Mouse (Mus musculus): ENCODE measurements around the gene Slc47a2.
"Not testable (repeated sequence)": the region's sequence is repeated elsewhere in the genome, so short reads cannot be mapped to it uniquely, and the experiment has no call there.

Slc47a2 gene

GRCm38 (mm10) chr11:61320904-61321687, 21.6 kb downstream of the Slc47a2 start:
- no peak for TF ChIP-seq POU5F1 (IDR thresholded peaks at IDR 0.05; ENCODE audit: borderline replicate concordance, low read length)
- no peak for TF ChIP-seq CTCF (conservative IDR thresholded peaks at IDR 0.05; ENCODE audit: low read length)
- TF ChIP-seq NANOG (IDR thresholded peaks at IDR 0.05; ENCODE audit: borderline replicate concordance, low read length), result no peak
- no peaks in the 10 kb centered on the region for H3K36me3 ChIP-seq (ENCODE audit: insufficient read depth, low read length)
- no peaks in the 10 kb centered on the region for H3K4me1 ChIP-seq (replicated peaks; ENCODE audit: low read depth, low read length)
- H3K4me3 ChIP-seq (replicated peaks; ENCODE audit: low read length), result no peak overlapping the region
- H3K27me3 ChIP-seq (ENCODE audit: insufficient read depth, low read length), result no peaks in the 10 kb centered on the region
- H3K9me3 ChIP-seq (ENCODE audit: low read length), result no peaks in the 10 kb centered on the region

DNA sequence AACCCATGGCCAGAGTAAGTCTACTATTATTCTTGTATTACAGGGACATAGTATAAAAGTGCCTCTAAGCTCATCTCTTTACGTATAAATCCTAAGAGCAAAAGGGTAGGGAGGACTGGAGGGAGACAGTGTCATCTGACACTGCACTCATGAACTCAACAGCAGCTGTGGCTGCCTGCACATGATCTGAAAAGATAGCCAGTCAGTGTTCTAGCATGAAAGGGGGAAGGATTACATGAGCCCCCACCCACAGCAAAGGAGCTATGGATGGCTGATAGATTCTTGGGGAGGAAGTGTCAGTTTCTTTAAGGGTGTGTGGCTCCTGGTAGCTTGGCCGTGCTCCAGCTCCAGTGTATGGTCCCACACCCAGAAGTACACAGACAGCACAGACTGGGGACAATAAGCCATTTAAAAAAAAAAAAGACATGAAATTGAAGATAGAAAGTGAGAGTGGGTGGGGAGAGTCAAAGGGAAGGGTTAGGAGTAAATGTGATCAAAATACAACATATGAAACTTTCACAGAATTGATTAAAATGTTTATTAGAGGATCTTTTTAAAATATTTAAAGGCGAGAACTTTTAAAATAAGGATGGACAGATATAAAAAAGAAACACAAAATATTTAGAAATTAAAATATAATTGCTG, 22.6 kb downstream of the Slc47a2 start:
- no peaks in the 10 kb centered on the region for H3K9me3 ChIP-seq (ENCODE audit: low read length)
- H3K4me1 ChIP-seq (replicated peaks; ENCODE audit: low read depth, low read length), result no peaks in the 10 kb centered on the region
- no peaks in the 10 kb centered on the region for H3K27me3 ChIP-seq (ENCODE audit: insufficient read depth, low read length)
- H3K36me3 ChIP-seq (ENCODE audit: insufficient read depth, low read length), result no peaks in the 10 kb centered on the region
- no peak for TF ChIP-seq CTCF (conservative IDR thresholded peaks at IDR 0.05; ENCODE audit: low read length)
- TF ChIP-seq POU5F1 (IDR thresholded peaks at IDR 0.05; ENCODE audit: borderline replicate concordance, low read length), result no peak
- TF ChIP-seq NANOG (IDR thresholded peaks at IDR 0.05; ENCODE audit: borderline replicate concordance, low read length), result no peak
- H3K4me3 ChIP-seq (replicated peaks; ENCODE audit: low read length), result no peak overlapping the region

GRCm38 (mm10) chr11:61319233-61319922, 23.3 kb downstream of the Slc47a2 start:
- Histone ChIP-seq H3K36me3 (ENCODE audit: insufficient read depth, low read length) (no peaks in the 10 kb centered on the region), H3K4me3 (replicated peaks; ENCODE audit: low read length) (no peak overlapping the region), H3K27me3 (ENCODE audit: insufficient read depth, low read length) (no peaks in the 10 kb centered on the region), H3K9me3 (ENCODE audit: low read length) (no peaks in the 10 kb centered on the region), H3K4me1 (replicated peaks; ENCODE audit: low read depth, low read length) (no peaks in the 10 kb centered on the region)
- no peak for TF ChIP-seq NANOG (IDR thresholded peaks at IDR 0.05; ENCODE audit: borderline replicate concordance, low read length)
- TF ChIP-seq POU5F1 (IDR thresholded peaks at IDR 0.05; ENCODE audit: borderline replicate concordance, low read length), result no peak
- no peak for TF ChIP-seq CTCF (conservative IDR thresholded peaks at IDR 0.05; ENCODE audit: low read length)

GRCm38 (mm10) chr11:61316864-61317263, 25.8 kb downstream of the Slc47a2 start:
- no peak for TF ChIP-seq NANOG (IDR thresholded peaks at IDR 0.05; ENCODE audit: borderline replicate concordance, low read length)
- TF ChIP-seq POU5F1 (IDR thresholded peaks at IDR 0.05; ENCODE audit: borderline replicate concordance, low read length), result no peak
- TF ChIP-seq CTCF (conservative IDR thresholded peaks at IDR 0.05; ENCODE audit: low read length), result no peak
- H3K4me1 ChIP-seq (replicated peaks; ENCODE audit: low read depth, low read length), result peaks cover 2% of the 10 kb centered on the region

GRCm38 (mm10) chr11:61310321-61310720, 32.3 kb downstream of the Slc47a2 start:
- 0 out of 2 replicates have a peak, but pooled peaks cover 3% of the 10 kb centered on the region for H3K36me3 ChIP-seq (ENCODE audit: insufficient read depth, low read length)
- TF ChIP-seq NANOG (IDR thresholded peaks at IDR 0.05; ENCODE audit: borderline replicate concordance, low read length) (no peak), CTCF (conservative IDR thresholded peaks at IDR 0.05; ENCODE audit: low read length) (no peak), POU5F1 (IDR thresholded peaks at IDR 0.05; ENCODE audit: borderline replicate concordance, low read length) (no peak)
- H3K4me3 ChIP-seq (replicated peaks; ENCODE audit: low read length), result no peak overlapping the region
- H3K4me1 ChIP-seq (replicated peaks; ENCODE audit: low read depth, low read length), result peaks cover 44% of the 10 kb centered on the region
- no peaks in the 10 kb centered on the region for H3K27me3 ChIP-seq (ENCODE audit: insufficient read depth, low read length)
- peaks cover 6% of the 10 kb centered on the region for H3K9me3 ChIP-seq (ENCODE audit: low read length)

More at GRCm38 (mm10) chr11:61316864-61317263, 25.8 kb downstream of the Slc47a2 start:
- Histone ChIP-seq H3K27me3 (ENCODE audit: insufficient read depth, low read length) (no peaks in the 10 kb centered on the region), H3K9me3 (ENCODE audit: low read length) (no peaks in the 10 kb centered on the region), H3K36me3 (ENCODE audit: insufficient read depth, low read length) (no peaks in the 10 kb centered on the region), H3K4me3 (replicated peaks; ENCODE audit: low read length) (no peak overlapping the region)

DNA sequence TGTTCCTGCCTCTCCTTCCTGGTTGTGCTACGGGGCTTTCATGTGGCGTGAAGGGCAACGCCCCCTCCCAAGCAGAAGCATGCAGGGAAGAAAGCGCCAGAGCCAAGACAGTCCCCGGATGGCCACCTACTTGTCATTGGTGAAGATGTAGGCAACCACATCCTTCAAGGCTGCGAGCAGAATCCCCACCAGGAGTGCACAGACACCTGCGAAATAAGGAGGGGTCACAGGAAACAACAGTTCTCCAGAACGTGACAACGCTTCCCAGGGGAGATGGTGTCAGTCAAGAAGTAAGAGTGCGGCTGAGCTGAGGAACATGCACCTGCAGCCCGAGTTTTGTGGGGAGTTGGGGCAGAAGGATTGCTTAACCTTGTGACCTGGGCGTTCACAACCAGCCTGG, 32.8 kb downstream of the Slc47a2 start:
- H3K4me1 ChIP-seq (replicated peaks; ENCODE audit: low read depth, low read length), result peaks cover 44% of the 10 kb centered on the region
- no peaks in the 10 kb centered on the region for H3K27me3 ChIP-seq (ENCODE audit: insufficient read depth, low read length)
- peaks cover 11% of the 10 kb centered on the region for H3K9me3 ChIP-seq (ENCODE audit: low read length)
- H3K36me3 ChIP-seq (ENCODE audit: insufficient read depth, low read length), result 0 out of 2 replicates have a peak, but pooled peaks cover 3% of the 10 kb centered on the region
- no peak for TF ChIP-seq NANOG (IDR thresholded peaks at IDR 0.05; ENCODE audit: borderline replicate concordance, low read length)
- TF ChIP-seq POU5F1 (IDR thresholded peaks at IDR 0.05; ENCODE audit: borderline replicate concordance, low read length), result no peak
- no peak for TF ChIP-seq CTCF (conservative IDR thresholded peaks at IDR 0.05; ENCODE audit: low read length)
- no peak overlapping the region for H3K4me3 ChIP-seq (replicated peaks; ENCODE audit: low read length)

DNA sequence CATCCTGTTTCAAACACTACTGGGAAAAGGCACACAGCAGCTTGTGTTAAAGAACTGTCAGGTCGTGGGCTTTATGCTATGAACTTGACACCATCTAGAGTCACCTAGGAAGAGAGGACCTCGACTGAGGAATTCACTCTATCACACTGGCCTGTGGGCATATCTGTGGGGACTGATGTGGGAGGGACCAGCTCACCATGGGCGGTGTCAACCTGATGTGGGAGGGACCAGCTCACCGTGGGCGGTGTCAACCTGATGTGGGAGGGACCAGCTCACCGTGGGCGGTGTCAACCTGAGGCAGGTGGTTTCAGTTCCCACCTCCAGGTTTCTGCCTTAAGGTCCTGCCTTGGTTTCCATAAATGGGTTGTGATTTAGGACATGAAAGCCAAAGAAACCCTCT, 34.9 kb downstream of the Slc47a2 start:
- no peaks in the 10 kb centered on the region for H3K27me3 ChIP-seq (ENCODE audit: insufficient read depth, low read length)
- H3K4me3 ChIP-seq (replicated peaks; ENCODE audit: low read length), result peak overlapping the region; percentile 37
- no peak for TF ChIP-seq NANOG (IDR thresholded peaks at IDR 0.05; ENCODE audit: borderline replicate concordance, low read length)
- TF ChIP-seq POU5F1 (IDR thresholded peaks at IDR 0.05; ENCODE audit: borderline replicate concordance, low read length), result no peak
- TF ChIP-seq CTCF (conservative IDR thresholded peaks at IDR 0.05; ENCODE audit: low read length), result no peak
- H3K36me3 ChIP-seq (ENCODE audit: insufficient read depth, low read length), result 0 out of 2 replicates have a peak, but pooled peaks cover 3% of the 10 kb centered on the region
- peaks cover 23% of the 10 kb centered on the region for H3K9me3 ChIP-seq (ENCODE audit: low read length)
- H3K4me1 ChIP-seq (replicated peaks; ENCODE audit: low read depth, low read length), result peaks cover 44% of the 10 kb centered on the region

- H3K27me3 ChIP-seq (ENCODE audit: insufficient read depth, low read length), result no peaks in the 10 kb centered on the region
- 0 out of 2 replicates have a peak, but pooled peaks cover 3% of the 10 kb centered on the region for H3K36me3 ChIP-seq (ENCODE audit: insufficient read depth, low read length)
- peaks cover 25% of the 10 kb centered on the region for H3K9me3 ChIP-seq (ENCODE audit: low read length)
- no peak overlapping the region for H3K4me3 ChIP-seq (replicated peaks; ENCODE audit: low read length)
- no peak for TF ChIP-seq NANOG (IDR thresholded peaks at IDR 0.05; ENCODE audit: borderline replicate concordance, low read length)
- no peak for TF ChIP-seq POU5F1 (IDR thresholded peaks at IDR 0.05; ENCODE audit: borderline replicate concordance, low read length)
- peak; percentile 47 for TF ChIP-seq CTCF (conservative IDR thresholded peaks at IDR 0.05; ENCODE audit: low read length)
- peaks cover 47% of the 10 kb centered on the region for H3K4me1 ChIP-seq (replicated peaks; ENCODE audit: low read depth, low read length)
These were observed 37.3 kb downstream of the Slc47a2 start for GRCm38 (mm10) chr11:61305377-61305776.

DNA sequence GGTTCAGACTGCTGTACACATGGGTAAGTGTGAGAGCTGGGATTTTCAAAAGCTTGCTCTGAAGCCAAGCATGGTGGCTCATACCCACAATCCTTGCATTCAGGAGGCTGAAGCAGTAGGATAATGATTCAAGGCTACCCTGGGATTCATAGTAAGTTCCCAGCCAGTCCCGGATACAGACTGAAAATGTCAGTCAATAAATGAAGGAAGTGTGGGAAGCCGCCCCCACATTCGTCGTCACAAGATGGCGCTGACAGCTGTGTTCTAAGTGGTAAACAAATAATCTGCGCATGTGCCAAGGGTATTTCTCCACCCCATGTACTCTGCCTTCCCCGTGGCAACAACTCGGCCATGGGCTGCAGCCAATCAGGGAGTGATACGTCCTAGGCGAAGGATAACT, 38.1 kb downstream of the Slc47a2 start:
- not testable (repeated sequence) for H3K4me3 ChIP-seq (replicated peaks; ENCODE audit: low read length); H3K27me3 ChIP-seq (ENCODE audit: insufficient read depth, low read length); H3K36me3 ChIP-seq (ENCODE audit: insufficient read depth, low read length)
- Histone ChIP-seq H3K4me1 (replicated peaks; ENCODE audit: low read depth, low read length) (peaks cover 47% of the 10 kb centered on the region), H3K9me3 (ENCODE audit: low read length) (peaks cover 33% of the 10 kb centered on the region)
